8 mouse cellular contexts compared by ENCODE assay signal in the genomic region with DNA sequence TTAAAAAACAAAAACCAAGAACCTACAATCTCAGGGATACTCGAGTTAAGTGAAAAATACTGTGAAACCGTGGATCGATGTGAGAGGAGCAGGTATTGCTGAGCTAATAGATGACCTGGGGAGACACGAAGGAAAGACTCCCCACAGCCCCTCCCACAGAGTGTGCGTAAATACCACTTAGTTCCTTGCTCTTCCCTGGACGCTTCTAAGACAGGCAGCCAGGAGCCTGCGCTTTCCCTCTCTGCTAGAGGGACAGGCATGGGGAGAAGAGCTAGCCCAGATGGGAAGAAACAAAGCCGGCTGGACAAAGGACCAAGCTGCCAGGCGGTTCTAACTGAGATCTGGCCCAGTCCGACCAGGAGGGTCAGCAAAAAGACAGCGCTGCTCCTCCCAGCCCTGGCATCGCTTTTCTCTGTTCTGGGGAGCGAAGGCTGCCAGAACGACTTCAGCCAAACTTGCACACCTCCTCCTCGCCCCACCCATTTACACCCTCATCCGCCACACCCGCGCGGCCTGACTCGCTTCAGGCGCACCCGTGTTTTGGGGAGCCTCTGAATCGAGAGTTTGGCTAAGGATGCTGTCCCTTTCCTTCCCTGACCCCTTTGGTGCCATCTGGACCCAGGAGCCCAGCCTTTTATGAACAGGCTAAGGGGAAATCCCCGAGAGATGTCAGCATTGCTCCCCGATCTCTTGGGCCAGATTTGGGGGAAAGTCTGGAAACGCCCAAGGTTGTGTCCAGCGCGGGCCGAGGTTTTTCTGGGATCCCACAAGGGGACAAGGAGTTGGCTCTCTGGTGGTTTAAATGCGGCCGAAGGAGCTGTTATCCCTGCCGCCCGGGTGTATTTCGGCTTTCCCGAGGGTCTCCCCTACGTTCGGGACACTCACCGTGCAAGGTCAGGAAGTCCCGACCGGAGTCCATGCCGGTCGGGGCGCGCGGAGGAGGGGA. TPM values are rescaled to one million over a fixed set of nuclear protein-coding genes. Genes with fewer than 3 reads are reported as not detected.
DNase-seq lines count a peak whose midpoint lies in the region; ATAC-seq and TF ChIP-seq lines count a peak whose summit lies in the region.

No protein-coding gene starts in this region.

- in situ Hi-C loops in CH12.LX (cut with MboI; ENCODE audit: low pct_ligation_motif_present, low pct_unique_long_range_greater_than_20kb, low sequenced_read_pairs): no loop called here

- peak overlapping the region; percentile 68 for H3K4me3 ChIP-seq in cerebellum, adult 2 months (replicated peaks; ENCODE audit: insufficient read depth, low read depth, low read length)
- peak overlapping the region in 1 of 3 experiments; percentile 41 for H3K4me3 ChIP-seq in CH12.LX (replicated peaks in 1 of 3; ENCODE audit: low read depth in 2 of 3, low read length in 2 of 3, poor library complexity in 1 of 3)
- peak overlapping the region; percentile 64 for H3K4me3 ChIP-seq in embryonic facial prominence, embryonic 13.5 days
- H3K4me3 ChIP-seq in heart, postnatal 0 days (ENCODE audit: low read depth, low read length): peak overlapping the region; percentile 63
- peak overlapping the region; percentile 45 for H3K4me3 ChIP-seq in limb, embryonic 14.5 days (replicated peaks; ENCODE audit: low read length)

- H3K9me3 ChIP-seq in CH12.LX (replicated peaks; ENCODE audit: low read length): no peaks in the 10 kb centered on the region
- no peaks in the 10 kb centered on the region for H3K9me3 ChIP-seq in embryonic facial prominence, embryonic 13.5 days
- no peaks in the 10 kb centered on the region for H3K9me3 ChIP-seq in heart, postnatal 0 days (replicated peaks; ENCODE audit: control insufficient read depth, low read length)
- H3K9me3 ChIP-seq in limb, embryonic 14.5 days (ENCODE audit: control insufficient read depth, low read length): no peaks in the 10 kb centered on the region

- TF ChIP-seq RAD21 in CH12.LX (IDR thresholded peaks at IDR 0.05; ENCODE audit: low read depth, low read length): no peak

- TF ChIP-seq EP300 in CH12.LX (IDR thresholded peaks at IDR 0.05; ENCODE audit: low read length): no peak
- no peak for TF ChIP-seq EP300 in heart, postnatal 0 days (IDR thresholded peaks at IDR 0.05; ENCODE audit: low read depth)

- dilution Hi-C loops in CH12.LX (cut with MboI; ENCODE audit: extremely low pct_ligation_motif_present, extremely low pct_unique_long_range_greater_than_20kb, low sequenced_read_pairs): no loop called here

- no peak for TF ChIP-seq CTCF in cerebellum, adult 2 months (IDR thresholded peaks at IDR 0.05; ENCODE audit: borderline replicate concordance, insufficient read depth, low read depth, low read length)
- TF ChIP-seq CTCF in CH12.LX (conservative IDR thresholded peaks at IDR 0.05 in 1 of 2, IDR thresholded peaks at IDR 0.05 in 1 of 2; ENCODE audit: low read depth in 2 of 2, low read length in 2 of 2): no peak
- no peak for TF ChIP-seq CTCF in heart, postnatal 0 days (IDR thresholded peaks at IDR 0.05; ENCODE audit: low read depth)

- peaks cover 7% of the 10 kb centered on the region; the same call in 1 of the 2 replicates for H3K4me1 ChIP-seq in cerebellum, adult 2 months (ENCODE audit: control insufficient read depth, insufficient read depth, low read length)
- H3K4me1 ChIP-seq in CH12.LX (ENCODE audit: control insufficient read depth in 1 of 2, insufficient read depth in 2 of 2): peaks cover 14 to 25% of the 10 kb centered on the region in 2 experiments
- H3K4me1 ChIP-seq in embryonic facial prominence, embryonic 13.5 days: peaks cover 48% of the 10 kb centered on the region
- H3K4me1 ChIP-seq in heart, postnatal 0 days (ENCODE audit: control insufficient read depth, insufficient read depth): peaks cover 24% of the 10 kb centered on the region
- peaks cover 36% of the 10 kb centered on the region for H3K4me1 ChIP-seq in limb, embryonic 14.5 days (ENCODE audit: control insufficient read depth, insufficient read depth, low read length)

- H3K27ac ChIP-seq in cerebellum, adult 2 months (ENCODE audit: insufficient read depth, low read length): no peak overlapping the region
- no peak overlapping the region for H3K27ac ChIP-seq in CH12.LX (ENCODE audit: insufficient read depth, low read depth)
- H3K27ac ChIP-seq in embryonic facial prominence, embryonic 13.5 days: peak overlapping the region; percentile 5; the same call in 1 of the 2 replicates
- peak overlapping the region; percentile 78 for H3K27ac ChIP-seq in heart, postnatal 0 days (ENCODE audit: low read depth)
- H3K27ac ChIP-seq in limb, embryonic 14.5 days (replicated peaks; ENCODE audit: low read depth, low read length): no peak overlapping the region; the same call in 1 of the 2 replicates

- DNase-seq in cerebellum, adult 2 months: peak; percentile 54 to 64
- DNase-seq in cerebellum, postnatal 4 days (ENCODE audit: low spot score in 2 of 2): no peak
- no peak for DNase-seq in CH12.LX (ENCODE audit: extremely low read depth)
- peak; percentile 41 for DNase-seq in heart, postnatal 0 days (ENCODE audit: low spot score)
- no peak for DNase-seq in limb, embryonic 14.5 days (ENCODE audit: low spot score)
- peak; percentile 57 for DNase-seq in neural tube, embryonic 10.5 days (ENCODE audit: extremely low spot score, low spot score)

- H3K36me3 ChIP-seq in CH12.LX (replicated peaks in 1 of 2; ENCODE audit: control insufficient read depth in 1 of 2, insufficient read depth in 1 of 2, low read length in 1 of 2): no peaks in the 10 kb centered on the region
- no peaks in the 10 kb centered on the region for H3K36me3 ChIP-seq in embryonic facial prominence, embryonic 13.5 days
- H3K36me3 ChIP-seq in heart, postnatal 0 days (replicated peaks; ENCODE audit: control insufficient read depth, insufficient read depth, low read length): no peaks in the 10 kb centered on the region
- no peaks in the 10 kb centered on the region for H3K36me3 ChIP-seq in limb, embryonic 14.5 days (ENCODE audit: control insufficient read depth, insufficient read depth, low read length)

- no peaks in the 10 kb centered on the region for H3K79me2 ChIP-seq in CH12.LX (replicated peaks; ENCODE audit: control insufficient read depth, extremely low read depth, insufficient read depth, poor library complexity, severe bottlenecking)

- no peaks in the 10 kb centered on the region for H3K27me3 ChIP-seq in cerebellum, adult 2 months (ENCODE audit: control insufficient read depth, insufficient read depth, low read length)
- H3K27me3 ChIP-seq in CH12.LX (replicated peaks): peaks cover 88% of the 10 kb centered on the region
- peaks cover 22% of the 10 kb centered on the region for H3K27me3 ChIP-seq in embryonic facial prominence, embryonic 13.5 days
- H3K27me3 ChIP-seq in heart, postnatal 0 days (ENCODE audit: control insufficient read depth, insufficient read depth, low read length): no peaks in the 10 kb centered on the region
- no peaks in the 10 kb centered on the region for H3K27me3 ChIP-seq in limb, embryonic 14.5 days (ENCODE audit: control insufficient read depth, insufficient read depth, low read length)

- H3K9ac ChIP-seq in CH12.LX (ENCODE audit: insufficient read depth, low read depth): peak overlapping the region; percentile 2; the same call in 1 of the 2 replicates
- H3K9ac ChIP-seq in embryonic facial prominence, embryonic 13.5 days: peak overlapping the region; percentile 76
- peak overlapping the region; percentile 68 for H3K9ac ChIP-seq in heart, postnatal 0 days (replicated peaks; ENCODE audit: low read depth, low read length)
- H3K9ac ChIP-seq in limb, embryonic 14.5 days (ENCODE audit: low read depth, low read length, severe bottlenecking): peak overlapping the region; percentile 55

- peak; percentile 19; the same call in 1 of the 2 replicates for TF ChIP-seq POLR2A in cerebellum, adult 2 months (IDR thresholded peaks at IDR 0.05; ENCODE audit: borderline replicate concordance, insufficient read depth, low read length)
- TF ChIP-seq POLR2A in CH12.LX (IDR thresholded peaks at IDR 0.05; ENCODE audit: low read depth, low read length): no peak
- TF ChIP-seq POLR2A in limb, embryonic 14.5 days (IDR thresholded peaks at IDR 0.05; ENCODE audit: borderline replicate concordance, extremely low read depth, insufficient read depth, insufficient read length): no peak

- peak overlapping the region; percentile 17 for H3K4me2 ChIP-seq in CH12.LX (ENCODE audit: insufficient read depth, low read depth, poor library complexity, severe bottlenecking)
- peak overlapping the region; percentile 90 for H3K4me2 ChIP-seq in embryonic facial prominence, embryonic 13.5 days
- peak overlapping the region; percentile 72 for H3K4me2 ChIP-seq in heart, postnatal 0 days (ENCODE audit: low read depth, low read length)
- H3K4me2 ChIP-seq in limb, embryonic 14.5 days (replicated peaks; ENCODE audit: low read depth, low read length, severe bottlenecking): peak overlapping the region; percentile 67

- ATAC-seq in embryonic facial prominence, embryonic 13.5 days (ENCODE audit: insufficient number of reproducible peaks, insufficient read depth, low FRiP score, low TSS enrichment, low read depth): no peak
- no peak for ATAC-seq in heart, postnatal 0 days (ENCODE audit: insufficient read depth, low read depth)
- ATAC-seq in limb, embryonic 14.5 days (ENCODE audit: low FRiP score, low read depth): no peak
- no peak for ATAC-seq in granulocyte monocyte progenitor cell, adult 5-6 weeks (replicated peaks; ENCODE audit: poor library complexity, severe bottlenecking)

- 2% methylated on average over 45 of the region's 45 CpGs for WGBS in cerebellum, adult 2 months
- 3% methylated on average over 44 of the region's 45 CpGs for WGBS in embryonic facial prominence, embryonic 13.5 days
- WGBS in heart, postnatal 0 days: 4% methylated on average over 45 of the region's 45 CpGs
- 4% methylated on average over 43 of the region's 45 CpGs for WGBS in limb, embryonic 14.5 days

RNA-seq across cellular contexts. Expression of a gene that starts 0.6 kb away (rescaled TPM):
- 14.7 and 16.3 TPM in 2 replicates for polyA plus RNA-seq in cerebellum, adult 2 months (2012; rRNA removed)
- total RNA-seq in CH12.LX (2012; rRNA removed): 0.21 and 0.38 TPM in 2 replicates
- total RNA-seq in CH12.LX (2014; rRNA removed): not detected in 2 replicates
- 0.43 and 0.59 TPM in 2 replicates for polyA plus RNA-seq in CH12.LX (2012; ENCODE audit: insufficient read length, low read depth)
- 29.1 and 30.9 TPM in 2 replicates for polyA plus RNA-seq in embryonic facial prominence, embryonic 13.5 days (2015; fragmentation: Nextera tagmentation; extraction: Ambion mirVana)
- 21.1 and 27.1 TPM in 2 replicates for total RNA-seq in heart, postnatal 0 days (2014; rRNA removed; ENCODE audit: low replicate concordance)
- polyA plus RNA-seq in heart, postnatal 0 days (2015; fragmentation: Nextera tagmentation; extraction: Ambion mirVana): 12.9 and 14.6 TPM in 2 replicates
- 50.0 and 60.8 TPM in 2 replicates for polyA plus RNA-seq in limb, embryonic 14.5 days (2012; rRNA removed)
- polyA plus RNA-seq in limb, embryonic 14.5 days (2014; fragmentation: Nextera tagmentation; extraction: Ambion mirVana): 38.0 and 38.2 TPM in 2 replicates
- total RNA-seq in granulocyte monocyte progenitor cell, adult 5-6 weeks (2014; fragmentation: Nextera tagmentation): not detected in 2 replicates
- not detected in 2 replicates for total RNA-seq in granulocyte monocyte progenitor cell, adult 5-6 weeks (2017)

RNA-seq across cellular contexts. Expression of a gene that starts 9.5 kb away (rescaled TPM):
- polyA plus RNA-seq in cerebellum, adult 2 months (2012; rRNA removed): 1.2 and 2.1 TPM in 2 replicates
- 6.2 and 6.3 TPM in 2 replicates for total RNA-seq in CH12.LX (2012; rRNA removed)
- total RNA-seq in CH12.LX (2014; rRNA removed): 1.3 and 1.4 TPM in 2 replicates
- polyA plus RNA-seq in CH12.LX (2012; ENCODE audit: insufficient read length, low read depth): 5.9 and 6.0 TPM in 2 replicates
- polyA plus RNA-seq in embryonic facial prominence, embryonic 13.5 days (2015; fragmentation: Nextera tagmentation; extraction: Ambion mirVana): 1.1 and 1.4 TPM in 2 replicates
- total RNA-seq in heart, postnatal 0 days (2014; rRNA removed; ENCODE audit: low replicate concordance): 5.0 TPM in 1 of 2 replicates, not detected in the other
- 0.15 and 0.21 TPM in 2 replicates for polyA plus RNA-seq in heart, postnatal 0 days (2015; fragmentation: Nextera tagmentation; extraction: Ambion mirVana)
- 1.4 and 1.5 TPM in 2 replicates for polyA plus RNA-seq in limb, embryonic 14.5 days (2012; rRNA removed)
- 0.81 and 1.3 TPM in 2 replicates for polyA plus RNA-seq in limb, embryonic 14.5 days (2014; fragmentation: Nextera tagmentation; extraction: Ambion mirVana)
- total RNA-seq in granulocyte monocyte progenitor cell, adult 5-6 weeks (2014; fragmentation: Nextera tagmentation): 0.06 and 0.32 TPM in 2 replicates
- total RNA-seq in granulocyte monocyte progenitor cell, adult 5-6 weeks (2017): 0.26 and 0.67 TPM in 2 replicates

RNA-seq across cellular contexts. Expression of a gene that starts 40.2 kb away (rescaled TPM):
- 0.47 and 0.57 TPM in 2 replicates for polyA plus RNA-seq in cerebellum, adult 2 months (2012; rRNA removed)
- total RNA-seq in CH12.LX (2012; rRNA removed) (71.4 and 85.2 TPM in 2 replicates), CH12.LX (2014; rRNA removed) (56.7 and 57.3 TPM in 2 replicates)
- 46.3 and 48.4 TPM in 2 replicates for polyA plus RNA-seq in CH12.LX (2012; ENCODE audit: insufficient read length, low read depth)
- 21.4 and 25.5 TPM in 2 replicates for polyA plus RNA-seq in embryonic facial prominence, embryonic 13.5 days (2015; fragmentation: Nextera tagmentation; extraction: Ambion mirVana)
- total RNA-seq in heart, postnatal 0 days (2014; rRNA removed; ENCODE audit: low replicate concordance): 4.8 and 12.6 TPM in 2 replicates
- polyA plus RNA-seq in heart, postnatal 0 days (2015; fragmentation: Nextera tagmentation; extraction: Ambion mirVana): 3.8 and 4.4 TPM in 2 replicates
- 49.8 and 68.2 TPM in 2 replicates for polyA plus RNA-seq in limb, embryonic 14.5 days (2012; rRNA removed)
- 25.2 and 29.0 TPM in 2 replicates for polyA plus RNA-seq in limb, embryonic 14.5 days (2014; fragmentation: Nextera tagmentation; extraction: Ambion mirVana)
- 33.5 and 42.4 TPM in 2 replicates for total RNA-seq in granulocyte monocyte progenitor cell, adult 5-6 weeks (2014; fragmentation: Nextera tagmentation)
- total RNA-seq in granulocyte monocyte progenitor cell, adult 5-6 weeks (2017): 23.7 and 34.9 TPM in 2 replicates

Comparison
In these comparisons a context has a peak if more than half of its experiments do, and no peak if none do; other contexts are left out.
1. DNase-seq: peak in cerebellum, adult 2 months (2 of 2), heart, postnatal 0 days (single experiment) and neural tube, embryonic 10.5 days (single experiment); none in cerebellum, postnatal 4 days (0 of 2), CH12.LX (single experiment) and limb, embryonic 14.5 days (single experiment).
2. H3K27ac ChIP-seq: peak in embryonic facial prominence, embryonic 13.5 days (single experiment) and heart, postnatal 0 days (single experiment); none in cerebellum, adult 2 months (single experiment), CH12.LX (single experiment) and limb, embryonic 14.5 days (single experiment).
3. H3K4me2 ChIP-seq: peak in every context shown above with its lines; median percentile 90 in embryonic facial prominence, embryonic 13.5 days; 72 in heart, postnatal 0 days; 67 in limb, embryonic 14.5 days; 17 in CH12.LX.
4. H3K9ac ChIP-seq: peak in every context shown above with its lines; median percentile 76 in embryonic facial prominence, embryonic 13.5 days; 68 in heart, postnatal 0 days; 55 in limb, embryonic 14.5 days; 2 in CH12.LX.